19 mouse cellular contexts compared by ENCODE assay signal in the genomic region with DNA sequence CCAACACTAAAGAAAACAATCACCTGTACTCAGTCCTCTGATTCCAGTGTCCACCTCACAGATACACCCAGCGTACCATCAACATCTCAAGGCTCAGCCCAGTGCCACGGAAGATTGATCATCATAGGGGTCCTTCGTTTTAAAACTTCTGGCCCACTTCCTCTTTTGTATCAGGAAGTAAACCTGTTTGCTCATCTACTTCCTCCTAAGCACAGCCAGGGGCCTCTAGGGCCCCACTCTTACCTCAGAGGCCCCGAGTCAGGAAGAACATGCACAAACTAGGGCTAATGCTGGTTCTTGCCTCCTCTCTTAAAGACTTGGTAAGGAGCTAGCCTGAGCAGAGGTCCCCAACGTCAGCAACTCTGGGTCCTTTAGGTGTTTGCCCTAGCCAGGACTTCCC. TPM values are rescaled to one million over a fixed set of nuclear protein-coding genes. Genes with fewer than 3 reads are reported as not detected.
DNase-seq lines count a peak whose midpoint lies in the region; ATAC-seq and TF ChIP-seq lines count a peak whose summit lies in the region.
"Had no signal": no experiment of that assay in that cellular context is flagged by ENCODE, and none has a peak within 500 bp of the region (broad histone marks: within the 10 kb centered on the region; RNA-seq: fewer than 3 reads in every experiment).

No protein-coding gene starts in this region.

- 0 out of 2 replicates have a peak, but pooled peaks have one; percentile 31 for ATAC-seq in intestine, embryonic 16.5 days
- no peak for ATAC-seq in intestine, embryonic 15.5 days
- ATAC-seq in neutrophil, adult 5-6 weeks (ENCODE audit: extremely low read depth, insufficient number of reproducible peaks, low FRiP score, poor library complexity, severe bottlenecking): peak; percentile 91
- ATAC-seq in stomach, postnatal 0 days (ENCODE audit: low FRiP score, low TSS enrichment): 0 out of 2 replicates have a peak, but pooled peaks have one; percentile 33
- no peak for ATAC-seq in kidney, embryonic 16.5 days (ENCODE audit: low FRiP score, low TSS enrichment)
- ATAC-seq: forebrain, embryonic 13.5 days; Patski had no signal

- no peak overlapping the region for H3K4me3 ChIP-seq in intestine, embryonic 16.5 days (ENCODE audit: low read length)
- H3K4me3 ChIP-seq in intestine, embryonic 15.5 days (replicated peaks): no peak overlapping the region
- H3K4me3 ChIP-seq in stomach, postnatal 0 days (ENCODE audit: low read depth, low read length): no peak overlapping the region
- no peak overlapping the region for H3K4me3 ChIP-seq in kidney, embryonic 16.5 days (ENCODE audit: low read length)
- H3K4me3 ChIP-seq: embryonic facial prominence, embryonic 10.5 days; forebrain, embryonic 13.5 days; midbrain, embryonic 12.5 days; neural tube, embryonic 13.5 days had no signal

- H3K4me1 ChIP-seq in intestine, embryonic 16.5 days (ENCODE audit: control insufficient read depth, insufficient read depth, low read length): peaks cover 17% of the 10 kb centered on the region; the same call in 1 of the 2 replicates
- H3K4me1 ChIP-seq in intestine, embryonic 15.5 days (replicated peaks): peaks cover 14% of the 10 kb centered on the region; the same call in 1 of the 2 replicates
- peaks cover 8% of the 10 kb centered on the region; the same call in 1 of the 2 replicates for H3K4me1 ChIP-seq in stomach, postnatal 0 days (replicated peaks; ENCODE audit: control insufficient read depth, insufficient read depth)
- peaks cover 14% of the 10 kb centered on the region for H3K4me1 ChIP-seq in kidney, embryonic 16.5 days (ENCODE audit: insufficient read depth, low read length)
- H3K4me1 ChIP-seq: midbrain, embryonic 12.5 days had no signal

- no peak overlapping the region for H3K9ac ChIP-seq in intestine, embryonic 16.5 days (ENCODE audit: low read depth, low read length)
- H3K9ac ChIP-seq in intestine, embryonic 15.5 days: no peak overlapping the region
- H3K9ac ChIP-seq in stomach, postnatal 0 days (ENCODE audit: low read length): 0 out of 2 replicates have a peak overlapping the region, but pooled peaks have one; percentile 4
- no peak overlapping the region for H3K9ac ChIP-seq in kidney, embryonic 16.5 days (replicated peaks; ENCODE audit: low read length)
- H3K9ac ChIP-seq: forebrain, embryonic 13.5 days; liver, embryonic 14.5 days; midbrain, embryonic 12.5 days; neural tube, embryonic 13.5 days had no signal

- no peaks in the 10 kb centered on the region for H3K36me3 ChIP-seq in intestine, embryonic 16.5 days (ENCODE audit: control insufficient read depth, insufficient read depth, low read length)
- H3K36me3 ChIP-seq in intestine, embryonic 15.5 days: no peaks in the 10 kb centered on the region
- H3K36me3 ChIP-seq in stomach, postnatal 0 days (ENCODE audit: control insufficient read depth, insufficient read depth, low read length): no peaks in the 10 kb centered on the region
- H3K36me3 ChIP-seq in kidney, embryonic 16.5 days (ENCODE audit: insufficient read depth, low read length): no peaks in the 10 kb centered on the region
- H3K36me3 ChIP-seq: embryonic facial prominence, embryonic 10.5 days; midbrain, embryonic 12.5 days; neural tube, embryonic 13.5 days had no signal

- H3K27ac ChIP-seq in intestine, embryonic 16.5 days (ENCODE audit: low read length): peak overlapping the region; percentile 60; the same call in 1 of the 2 replicates
- H3K27ac ChIP-seq in intestine, embryonic 15.5 days: no peak overlapping the region
- peak overlapping the region; percentile 18; the same call in 1 of the 2 replicates for H3K27ac ChIP-seq in stomach, postnatal 0 days (replicated peaks)
- no peak overlapping the region for H3K27ac ChIP-seq in kidney, embryonic 16.5 days (ENCODE audit: low read length)
- H3K27ac ChIP-seq: embryonic facial prominence, embryonic 10.5 days; forebrain, embryonic 13.5 days; liver, embryonic 14.5 days; midbrain, embryonic 12.5 days; neural tube, embryonic 13.5 days had no signal

- WGBS in intestine, embryonic 16.5 days: 66% methylated on average over 5 of the region's 5 CpGs
- WGBS in intestine, embryonic 15.5 days: 68% methylated on average over 5 of the region's 5 CpGs
- WGBS in stomach, postnatal 0 days: 70% methylated on average over 5 of the region's 5 CpGs
- 71% methylated on average over 5 of the region's 5 CpGs for WGBS in kidney, embryonic 16.5 days

- H3K4me2 ChIP-seq in intestine, embryonic 16.5 days (ENCODE audit: low read depth, low read length): no peak overlapping the region
- H3K4me2 ChIP-seq in intestine, embryonic 15.5 days (replicated peaks): no peak overlapping the region
- no peak overlapping the region for H3K4me2 ChIP-seq in stomach, postnatal 0 days (replicated peaks; ENCODE audit: low read depth)
- no peak overlapping the region for H3K4me2 ChIP-seq in kidney, embryonic 16.5 days (replicated peaks; ENCODE audit: low read depth, low read length)
- H3K4me2 ChIP-seq: forebrain, embryonic 13.5 days; midbrain, embryonic 12.5 days; neural tube, embryonic 13.5 days had no signal

- TF ChIP-seq EP300 in stomach, postnatal 0 days (optimal IDR thresholded peaks at IDR 0.05): no peak

- TF ChIP-seq CTCF in stomach, postnatal 0 days (IDR thresholded peaks at IDR 0.05; ENCODE audit: low read depth): no peak

- DNase-seq in MEL-GATA-1-ER (ENCODE audit: extremely low read depth, low read depth): peak; percentile 63
- DNase-seq in stomach, postnatal 0 days (ENCODE audit: low spot score): no peak
- no peak for DNase-seq in urinary bladder, postnatal 10 days (ENCODE audit: low spot score)
- no peak for DNase-seq in adrenal gland, postnatal 25 days
- DNase-seq: adrenal gland, postnatal 10 days; cerebellum, adult 11 months; gastrocnemius, postnatal 25 days; kidney, adult 2 months; right cerebral cortex, adult 18-20 months had no signal

- H3K9me3 ChIP-seq in intestine, embryonic 16.5 days (ENCODE audit: control insufficient read depth, low read length): no peaks in the 10 kb centered on the region
- no peaks in the 10 kb centered on the region for H3K9me3 ChIP-seq in intestine, embryonic 15.5 days
- H3K9me3 ChIP-seq in stomach, postnatal 0 days (ENCODE audit: control insufficient read depth, low read length): no peaks in the 10 kb centered on the region
- H3K9me3 ChIP-seq in kidney, embryonic 16.5 days (ENCODE audit: low read length): no peaks in the 10 kb centered on the region
- H3K9me3 ChIP-seq: embryonic facial prominence, embryonic 10.5 days; forebrain, embryonic 13.5 days; midbrain, embryonic 12.5 days; neural tube, embryonic 13.5 days had no signal

- no peaks in the 10 kb centered on the region for H3K27me3 ChIP-seq in intestine, embryonic 16.5 days (replicated peaks; ENCODE audit: control insufficient read depth, insufficient read depth, low read length)
- H3K27me3 ChIP-seq in intestine, embryonic 15.5 days (replicated peaks): no peaks in the 10 kb centered on the region
- H3K27me3 ChIP-seq in stomach, postnatal 0 days (ENCODE audit: control insufficient read depth, insufficient read depth, low read length): no peaks in the 10 kb centered on the region
- no peaks in the 10 kb centered on the region for H3K27me3 ChIP-seq in kidney, embryonic 16.5 days (ENCODE audit: insufficient read depth, low read length)
- H3K27me3 ChIP-seq: neural tube, embryonic 13.5 days; Patski had no signal

RNA-seq across cellular contexts. Expression of a gene that starts 6.4 kb away (rescaled TPM):
- polyA plus RNA-seq in intestine, embryonic 16.5 days (2015; fragmentation: Nextera tagmentation; extraction: Ambion mirVana): 20.6 and 21.1 TPM in 2 replicates
- 23.0 and 23.1 TPM in 2 replicates for polyA plus RNA-seq in intestine, embryonic 15.5 days (2015; fragmentation: Nextera tagmentation; extraction: Ambion mirVana)
- 81.4 and 83.2 TPM in 2 replicates for total RNA-seq in neutrophil, adult 5-6 weeks (2017)
- 11.5 and 12.1 TPM in 2 replicates for polyA plus RNA-seq in stomach, postnatal 0 days (2015; fragmentation: Nextera tagmentation; extraction: Ambion mirVana)
- 19.7 and 21.0 TPM in 2 replicates for polyA plus RNA-seq in kidney, embryonic 16.5 days (2015; fragmentation: Nextera tagmentation; extraction: Ambion mirVana)
- 33.6 and 41.1 TPM in 2 replicates for total RNA-seq in adrenal gland, postnatal 25 days (2021)

Comparison
In these comparisons a context has a peak if more than half of its experiments do, and no peak if none do; other contexts are left out.
1. ATAC-seq: peak in intestine, embryonic 16.5 days (single experiment), neutrophil, adult 5-6 weeks (single experiment) and stomach, postnatal 0 days (single experiment); none in intestine, embryonic 15.5 days (single experiment) and kidney, embryonic 16.5 days (single experiment).
2. H3K27ac ChIP-seq: peak in intestine, embryonic 16.5 days (single experiment) and stomach, postnatal 0 days (single experiment); none in intestine, embryonic 15.5 days (single experiment) and kidney, embryonic 16.5 days (single experiment).